Comparison of ENCODE assay signal across 16 mouse cellular contexts in genomic region chr11:35497961-35498360, GRCm38 (mm10).
"Had no signal": no experiment of that assay in that cellular context is flagged by ENCODE, and none has a peak within 500 bp of the region (broad histone marks: within the 10 kb centered on the region; RNA-seq: fewer than 3 reads in every experiment).

No protein-coding gene starts in this region.

- H3K4me1 ChIP-seq: neural tube, embryonic 15.5 days; stomach, embryonic 15.5 days had no signal

- H3K4me3 ChIP-seq: neural tube, embryonic 12.5 days; neural tube, embryonic 13.5 days; neural tube, embryonic 15.5 days; stomach, embryonic 15.5 days had no signal

- H3K9me3 ChIP-seq: neural tube, embryonic 12.5 days; neural tube, embryonic 13.5 days; neural tube, embryonic 15.5 days; stomach, embryonic 15.5 days had no signal

- H3K36me3 ChIP-seq: neural tube, embryonic 12.5 days; neural tube, embryonic 13.5 days; neural tube, embryonic 15.5 days; stomach, embryonic 15.5 days had no signal

- H3K9ac ChIP-seq: neural tube, embryonic 12.5 days; neural tube, embryonic 13.5 days; neural tube, embryonic 15.5 days; stomach, embryonic 15.5 days had no signal

- H3K27ac ChIP-seq: neural tube, embryonic 12.5 days; neural tube, embryonic 13.5 days; neural tube, embryonic 15.5 days; stomach, embryonic 15.5 days; stomach, postnatal 0 days had no signal

- DNase-seq: right cerebral cortex, adult 18-20 months; right cerebral cortex, postnatal 14 days; right cerebral cortex, postnatal 25 days; right cerebral cortex, postnatal 4 days; spleen, adult 18-20 months; thymus, adult 18-20 months; thymus, adult 2 months; thymus, postnatal 14 days; thymus, postnatal 25 days; thymus, postnatal 36 days; thymus, postnatal 4 days had no signal

- H3K27me3 ChIP-seq: neural tube, embryonic 12.5 days; stomach, embryonic 15.5 days had no signal

- H3K4me2 ChIP-seq: neural tube, embryonic 12.5 days; neural tube, embryonic 13.5 days; neural tube, embryonic 15.5 days; stomach, embryonic 15.5 days had no signal
